Mouse (Mus musculus) retina, postnatal 1 day (tissue): ENCODE measurements at regions not wholly inside any gene's neighbourhood (a gene's known extent, or its start where the extent isn't known, plus 50 kb on each side); places are given as distances from the start of the nearest gene placed in this dataset.
A peak's percentile ranks its signal among the peaks of the same experiment; 100 is the strongest.

Experiments
- DNase-seq: peaks from one replicate; pipeline ENCODE4 v3.0.0-alpha.2; 2012

GRCm38 (mm10) chr14:92958138-92958537 lies 932.3 kb downstream of the Pcdh9 start:
- DNase-seq, result peak; percentile 42

- DNase-seq, result no peak
Observed at GRCm38 (mm10) chr14:92955485-92955884, 935.0 kb downstream of the Pcdh9 start.

- peak; percentile 56 for DNase-seq
Observed at GRCm38 (mm10) chr14:92907623-92908045, 982.8 kb downstream of the Pcdh9 start.

- no peak for DNase-seq
Observed at GRCm38 (mm10) chr14:92874548-92874947, 1015.9 kb downstream of the Pcdh9 start.

- DNase-seq, result no peak
Observed at GRCm38 (mm10) chr14:92866462-92866861, 1024.0 kb downstream of the Pcdh9 start.

- DNase-seq, result no peak
Observed at GRCm38 (mm10) chr14:92862942-92863341, 1027.5 kb downstream of the Pcdh9 start.

GRCm38 (mm10) chr14:92860723-92861122 lies 1029.8 kb downstream of the Pcdh9 start:
- DNase-seq, result no peak

- no peak for DNase-seq
Observed at GRCm38 (mm10) chr14:92833646-92834045, 1056.8 kb downstream of the Pcdh9 start.

- peak; percentile 37 for DNase-seq
Observed at GRCm38 (mm10) chr14:92829171-92829570, 1061.3 kb downstream of the Pcdh9 start.

- DNase-seq, result peak; percentile 25
Observed at GRCm38 (mm10) chr14:92826576-92827284, 1063.7 kb downstream of the Pcdh9 start.

- no peak for DNase-seq
Observed at GRCm38 (mm10) chr14:92820061-92820460, 1070.4 kb downstream of the Pcdh9 start.
